ENCODE assay signal across 8 mouse cellular contexts in genomic region chr14:61599057-61599806, GRCm38 (mm10). TPM values are rescaled to one million over a fixed set of nuclear protein-coding genes. Genes with fewer than 3 reads are reported as not detected.
DNase-seq lines count a peak whose midpoint lies in the region; ATAC-seq lines count a peak whose summit lies in the region.

No protein-coding gene starts in this region.

- no peaks in the 10 kb centered on the region for H3K27me3 ChIP-seq in heart, embryonic 14.5 days (ENCODE audit: control insufficient read depth, insufficient read depth, low read length)
- H3K27me3 ChIP-seq in liver, embryonic 13.5 days: no peaks in the 10 kb centered on the region
- no peaks in the 10 kb centered on the region for H3K27me3 ChIP-seq in stomach, embryonic 16.5 days (ENCODE audit: control insufficient read depth, insufficient read depth, low read length)

- 4% methylated on average over 44 of the region's 44 CpGs for WGBS in heart, embryonic 14.5 days
- 3% methylated on average over 44 of the region's 44 CpGs for WGBS in liver, embryonic 13.5 days (ENCODE audit: insufficient replicate concordance)
- WGBS in stomach, embryonic 16.5 days: 3% methylated on average over 44 of the region's 44 CpGs

- DNase-seq in CD4-positive, CD25-positive, alpha-beta regulatory T cell, adult 2 months (ENCODE audit: low read depth, low spot score): peak; percentile 93
- DNase-seq in fat pad, adult 2 months (ENCODE audit: extremely low read depth, low read depth, low spot score): peak; percentile 21
- DNase-seq in kidney, postnatal 14 days: peak; percentile 95
- peak; percentile 94 for DNase-seq in liver, embryonic 13.5 days
- DNase-seq in neural tube, embryonic 10.5 days (ENCODE audit: extremely low spot score, low spot score): peak; percentile 90

- H3K27ac ChIP-seq in brown adipose tissue, adult 24 weeks (replicated peaks; ENCODE audit: low read depth, low read length): no peak overlapping the region; the same call in 1 of the 2 replicates
- H3K27ac ChIP-seq in heart, embryonic 14.5 days (replicated peaks in 1 of 2; ENCODE audit: control insufficient read depth in 1 of 2, insufficient read depth in 1 of 2, low read depth in 2 of 2, low read length in 2 of 2): peak overlapping the region; percentile 88 to 89
- peak overlapping the region; percentile 81 for H3K27ac ChIP-seq in liver, embryonic 13.5 days
- H3K27ac ChIP-seq in stomach, embryonic 16.5 days (ENCODE audit: low read length): peak overlapping the region; percentile 80

- H3K9me3 ChIP-seq in heart, embryonic 14.5 days (ENCODE audit: control insufficient read depth, low read length): no peaks in the 10 kb centered on the region
- H3K9me3 ChIP-seq in liver, embryonic 13.5 days (replicated peaks): no peaks in the 10 kb centered on the region
- no peaks in the 10 kb centered on the region for H3K9me3 ChIP-seq in stomach, embryonic 16.5 days (replicated peaks; ENCODE audit: control insufficient read depth, low read length)

- peaks cover 10% of the 10 kb centered on the region for H3K36me3 ChIP-seq in heart, embryonic 14.5 days (ENCODE audit: control insufficient read depth, insufficient read depth, low read length)
- peaks cover 14% of the 10 kb centered on the region for H3K36me3 ChIP-seq in liver, embryonic 13.5 days
- no peaks in the 10 kb centered on the region for H3K36me3 ChIP-seq in stomach, embryonic 16.5 days (ENCODE audit: control insufficient read depth, insufficient read depth, low read length)

- H3K4me3 ChIP-seq in brown adipose tissue, adult 24 weeks (ENCODE audit: insufficient read depth, low read depth, low read length): peak overlapping the region; percentile 92
- H3K4me3 ChIP-seq in heart, embryonic 14.5 days (ENCODE audit: control insufficient read depth in 1 of 2, insufficient read depth in 1 of 2, low read depth in 1 of 2, low read length in 2 of 2): peak overlapping the region; percentile 79 to 100
- peak overlapping the region; percentile 76 for H3K4me3 ChIP-seq in liver, embryonic 13.5 days (replicated peaks)
- H3K4me3 ChIP-seq in stomach, embryonic 16.5 days (replicated peaks; ENCODE audit: low read length): peak overlapping the region; percentile 86

- ATAC-seq in heart, embryonic 14.5 days (ENCODE audit: insufficient number of reproducible peaks, insufficient read depth, low FRiP score, low read depth): peak; percentile 95
- peak; percentile 99 for ATAC-seq in liver, embryonic 13.5 days (ENCODE audit: low read depth)
- peak; percentile 91 for ATAC-seq in stomach, embryonic 16.5 days (ENCODE audit: insufficient read depth, low FRiP score)

- peak overlapping the region; percentile 86 for H3K9ac ChIP-seq in heart, embryonic 14.5 days (ENCODE audit: low read length)
- H3K9ac ChIP-seq in liver, embryonic 13.5 days: peak overlapping the region; percentile 87
- peak overlapping the region; percentile 93 for H3K9ac ChIP-seq in stomach, embryonic 16.5 days (ENCODE audit: low read length)

- H3K4me2 ChIP-seq in heart, embryonic 14.5 days (ENCODE audit: low read length): peak overlapping the region; percentile 65
- H3K4me2 ChIP-seq in liver, embryonic 13.5 days: peak overlapping the region; percentile 70
- H3K4me2 ChIP-seq in stomach, embryonic 16.5 days (ENCODE audit: low read depth, low read length): peak overlapping the region; percentile 51

- H3K4me1 ChIP-seq in brown adipose tissue, adult 24 weeks (ENCODE audit: control insufficient read depth, insufficient read depth, insufficient read length, low read length): peaks cover 7% of the 10 kb centered on the region; the same call in 1 of the 2 replicates
- H3K4me1 ChIP-seq in heart, embryonic 14.5 days (ENCODE audit: control insufficient read depth in 2 of 2, insufficient read depth in 2 of 2, low read length in 2 of 2): peaks cover 7 to 12% of the 10 kb centered on the region in 2 experiments
- peaks cover 35% of the 10 kb centered on the region for H3K4me1 ChIP-seq in liver, embryonic 13.5 days (replicated peaks)
- peaks cover 10% of the 10 kb centered on the region for H3K4me1 ChIP-seq in stomach, embryonic 16.5 days (ENCODE audit: control insufficient read depth, insufficient read depth, low read length)

RNA-seq across cellular contexts. Expression of gene Trim13, which starts 1.2 kb away (rescaled TPM):
- 5.8 and 7.3 TPM in 2 replicates for polyA plus RNA-seq in brown adipose tissue, adult 24 weeks (2012; ENCODE audit: insufficient read depth, insufficient read length, missing spikeins)
- polyA plus RNA-seq in heart, embryonic 14.5 days (2014; fragmentation: Nextera tagmentation; extraction: Ambion mirVana): 12.6 and 16.3 TPM in 2 replicates
- 6.8 and 7.0 TPM in 2 replicates for polyA plus RNA-seq in liver, embryonic 13.5 days (2015; fragmentation: Nextera tagmentation; extraction: Ambion mirVana)
- polyA plus RNA-seq in stomach, embryonic 16.5 days (2015; fragmentation: Nextera tagmentation; extraction: Ambion mirVana): 22.6 and 26.3 TPM in 2 replicates

RNA-seq across cellular contexts. Expression of gene Kcnrg, which starts 8.0 kb away (rescaled TPM):
- not detected in 2 replicates for polyA plus RNA-seq in brown adipose tissue, adult 24 weeks (2012; ENCODE audit: insufficient read depth, insufficient read length, missing spikeins)
- polyA plus RNA-seq in heart, embryonic 14.5 days (2014; fragmentation: Nextera tagmentation; extraction: Ambion mirVana): 0.51 and 0.74 TPM in 2 replicates
- polyA plus RNA-seq in liver, embryonic 13.5 days (2015; fragmentation: Nextera tagmentation; extraction: Ambion mirVana): 0.07 and 0.23 TPM in 2 replicates
- 0.81 and 1.0 TPM in 2 replicates for polyA plus RNA-seq in stomach, embryonic 16.5 days (2015; fragmentation: Nextera tagmentation; extraction: Ambion mirVana)

RNA-seq across cellular contexts. Expression of gene Spryd7, which starts 42.5 kb away (rescaled TPM):
- polyA plus RNA-seq in brown adipose tissue, adult 24 weeks (2012; ENCODE audit: insufficient read depth, insufficient read length, missing spikeins): 30.2 and 30.7 TPM in 2 replicates
- 26.8 and 27.4 TPM in 2 replicates for polyA plus RNA-seq in heart, embryonic 14.5 days (2014; fragmentation: Nextera tagmentation; extraction: Ambion mirVana)
- polyA plus RNA-seq in liver, embryonic 13.5 days (2015; fragmentation: Nextera tagmentation; extraction: Ambion mirVana): 13.2 TPM in 2 replicates
- 21.5 and 22.6 TPM in 2 replicates for polyA plus RNA-seq in stomach, embryonic 16.5 days (2015; fragmentation: Nextera tagmentation; extraction: Ambion mirVana)

Comparison
In these comparisons a context has a peak if more than half of its experiments do, and no peak if none do; other contexts are left out.
1. DNase-seq: peak in every context shown above with its lines; median percentile 95 in kidney, postnatal 14 days; 94 in liver, embryonic 13.5 days; 93 in CD4-positive, CD25-positive, alpha-beta regulatory T cell, adult 2 months; 90 in neural tube, embryonic 10.5 days; 21 in fat pad, adult 2 months.